8 mouse cellular contexts compared by ENCODE assay signal in the genomic region with DNA sequence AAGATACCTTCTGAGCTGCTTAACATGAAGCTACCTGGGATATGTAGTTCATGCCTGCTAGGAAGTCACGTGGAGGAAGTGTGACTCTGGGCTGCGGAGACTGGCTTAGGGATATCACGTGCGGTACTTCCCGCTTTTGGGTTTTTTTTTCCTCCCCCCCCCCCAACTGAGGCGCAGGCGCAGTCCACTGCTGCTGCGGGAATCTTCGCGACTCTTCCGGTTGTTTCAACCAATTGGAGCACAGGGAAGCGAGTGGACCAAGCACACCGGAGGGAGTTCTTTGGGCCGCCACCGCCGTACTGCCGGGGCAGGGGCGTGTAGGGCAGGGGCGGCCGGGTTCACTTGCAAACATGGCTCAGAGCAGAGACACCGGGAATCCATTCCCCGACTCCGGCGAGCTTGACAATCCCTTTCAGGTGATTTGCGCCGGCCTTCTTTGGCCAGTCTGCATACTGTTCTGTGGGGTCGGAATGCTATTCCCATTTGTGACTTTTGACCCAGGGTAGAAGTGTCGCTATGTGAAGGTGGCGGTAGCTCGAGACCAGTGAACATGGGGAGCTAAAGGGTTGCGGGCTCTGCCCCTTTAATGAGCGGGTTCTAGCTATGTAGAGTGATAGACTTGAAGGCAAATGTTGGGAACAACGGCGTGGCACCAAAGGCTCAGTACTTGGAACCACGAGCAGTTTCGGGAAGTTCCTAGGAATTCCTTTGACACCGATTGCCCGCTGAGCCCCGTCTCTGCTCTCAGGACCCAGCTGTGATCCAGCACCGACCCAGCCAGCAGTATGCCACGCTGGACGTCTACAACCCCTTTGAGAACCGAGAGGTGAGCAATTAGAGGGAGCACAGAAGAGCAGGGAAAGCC. TPM values are rescaled to one million over a fixed set of nuclear protein-coding genes. Genes with fewer than 3 reads are reported as not detected.
DNase-seq lines count a peak whose midpoint lies in the region; ATAC-seq lines count a peak whose summit lies in the region.

TSS of gene Scamp3 (plus strand) at position 232 of the 865 bp plus-strand sequence.

- ATAC-seq in hindbrain, embryonic 12.5 days (ENCODE audit: low FRiP score): peak; percentile 96

- under 1% methylated on average over 43 of the region's 43 CpGs for WGBS in hindbrain, embryonic 12.5 days

- peak within 1 kb of the TSS; percentile 82 for H3K27ac ChIP-seq in hindbrain, embryonic 12.5 days

- peaks cover 14% of the 10 kb centered on the region for H3K4me1 ChIP-seq in hindbrain, embryonic 12.5 days

- peak; percentile 97 for DNase-seq in NIH3T3 (ENCODE audit: low read depth)
- DNase-seq in cerebellum, postnatal 10 days: peak; percentile 90 to 92
- DNase-seq in frontal cortex, postnatal 10 days (ENCODE audit: low spot score in 2 of 2): peak; percentile 81 to 85
- DNase-seq in layer of hippocampus, postnatal 14 days (ENCODE audit: low spot score in 2 of 2): peak; percentile 82 to 94
- peak; percentile 84 for DNase-seq in lung, postnatal 14 days
- peak; percentile 95 for DNase-seq in retina, adult 2 months (ENCODE audit: low read depth, low spot score)
- DNase-seq in thymus, postnatal 36 days: peak; percentile 75 to 83

- no peaks in the 10 kb centered on the region for H3K9me3 ChIP-seq in hindbrain, embryonic 12.5 days (replicated peaks)

- H3K4me2 ChIP-seq in hindbrain, embryonic 12.5 days (replicated peaks): peak within 1 kb of the TSS; percentile 82

- H3K4me3 ChIP-seq in hindbrain, embryonic 12.5 days: peak within 1 kb of the TSS; percentile 67

- peak within 1 kb of the TSS; percentile 73 for H3K9ac ChIP-seq in hindbrain, embryonic 12.5 days

- H3K27me3 ChIP-seq in hindbrain, embryonic 12.5 days: no peaks in the 10 kb centered on the region

- peaks cover 79% of the 10 kb centered on the region for H3K36me3 ChIP-seq in hindbrain, embryonic 12.5 days

RNA-seq across cellular contexts. Expression of gene Scamp3, which starts in this region (rescaled TPM):
- polyA plus RNA-seq in hindbrain, embryonic 12.5 days (2016; fragmentation: Nextera tagmentation; extraction: Ambion mirVana): 105 and 107 TPM in 2 replicates
- 10 to 100 TPM; 74.5 to 75.6 TPM for total RNA-seq in layer of hippocampus, postnatal 14 days (2021)

Comparison
In these comparisons a context has a peak if more than half of its experiments do, and no peak if none do; other contexts are left out.
1. Peak in every context shown above with its lines: DNase-seq, ATAC-seq, H3K4me3 ChIP-seq and H3K27ac ChIP-seq.